Mouse (Mus musculus) myocyte (in vitro differentiated cells): ENCODE measurements around the gene Tmem26.

Experiments
- E2F4 ChIP-seq: IDR thresholded peaks from one replicate; pipeline ENCODE4 v1.6.1; 2011; ENCODE audit warnings: mild to moderate bottlenecking, control low read depth, moderate library complexity; ENCODE audit not compliant: insufficient read depth
- MAX ChIP-seq: IDR thresholded peaks from one replicate; pipeline ENCODE4 v1.6.1; 2011; ENCODE audit warnings: low read depth, mild to moderate bottlenecking, control low read depth
- MYOG ChIP-seq, 3 experiments: IDR thresholded peaks; one replicate each; pipeline ENCODE4 v1.6.1; 2011; ENCODE audit warnings: control low read depth in 2 of 3, low read depth in 2 of 3, mild to moderate bottlenecking in 2 of 3; ENCODE audit not compliant: insufficient read length in 2 of 3, control insufficient read depth in 1 of 3, insufficient read depth in 1 of 3
- POLR2A ChIP-seq: IDR thresholded peaks from one replicate; pipeline ENCODE4 v1.6.1; 2011; ENCODE audit warnings: low read depth, mild to moderate bottlenecking, control low read depth, moderate library complexity; ENCODE audit not compliant: insufficient read length
- SRF ChIP-seq: IDR thresholded peaks from one replicate; pipeline ENCODE4 v1.6.1; 2011; ENCODE audit warnings: low read depth; ENCODE audit not compliant: control insufficient read depth, insufficient read length
- USF1 ChIP-seq: IDR thresholded peaks from one replicate; pipeline ENCODE4 v1.6.1; 2011; ENCODE audit warnings: low read depth, mild to moderate bottlenecking, control low read depth, moderate library complexity

- TF ChIP-seq MYOG (IDR thresholded peaks at IDR 0.05; ENCODE audit: control insufficient read depth in 1 of 3, insufficient read depth in 1 of 3, insufficient read length in 2 of 3, low read depth in 2 of 3): no peak
- TF ChIP-seq SRF: no peak
- no peak for TF ChIP-seq POLR2A
- TF ChIP-seq USF1: no peak
- no peak for TF ChIP-seq MAX
- no peak for TF ChIP-seq E2F4
Measured at GRCm38 (mm10) chr10:68723568-68724360, at the start of gene Tmem26.
